Mouse (Mus musculus) ES-Bruce4 (cell line): Measurements from ENCODE around the gene Coq4.

Experiments used
- CTCF ChIP-seq: IDR thresholded peaks from one replicate; pipeline ENCODE4 v1.8.1; 2011; ENCODE audit warnings: low read depth, low read length
- EP300 ChIP-seq: IDR thresholded peaks from 2 replicates; pipeline ENCODE4 v1.6.1; 2011; ENCODE audit warnings: low read depth, low read length; ENCODE audit not compliant: insufficient read depth
- POLR2A ChIP-seq: IDR thresholded peaks from one replicate; pipeline ENCODE4 v1.8.1; 2011; ENCODE audit warnings: low read length; ENCODE audit not compliant: insufficient read depth

GRCm38 (mm10) chr2:29792772-29793487 lies 5.6 kb downstream of the Coq4 start:
- TF ChIP-seq CTCF (no peak), POLR2A (no peak), EP300 (no peak)
